Mouse (Mus musculus) kidney, adult 8-10 months (tissue): ENCODE measurements at regions not wholly inside any gene's neighbourhood (a gene's known extent, or its start where the extent isn't known, plus 50 kb on each side); places are given as distances from the start of the nearest gene placed in this dataset.

Experiments used
- DNase-seq, 2 experiments: peaks; one replicate each; pipeline ENCODE4 v3.0.0; 2022

DNA sequence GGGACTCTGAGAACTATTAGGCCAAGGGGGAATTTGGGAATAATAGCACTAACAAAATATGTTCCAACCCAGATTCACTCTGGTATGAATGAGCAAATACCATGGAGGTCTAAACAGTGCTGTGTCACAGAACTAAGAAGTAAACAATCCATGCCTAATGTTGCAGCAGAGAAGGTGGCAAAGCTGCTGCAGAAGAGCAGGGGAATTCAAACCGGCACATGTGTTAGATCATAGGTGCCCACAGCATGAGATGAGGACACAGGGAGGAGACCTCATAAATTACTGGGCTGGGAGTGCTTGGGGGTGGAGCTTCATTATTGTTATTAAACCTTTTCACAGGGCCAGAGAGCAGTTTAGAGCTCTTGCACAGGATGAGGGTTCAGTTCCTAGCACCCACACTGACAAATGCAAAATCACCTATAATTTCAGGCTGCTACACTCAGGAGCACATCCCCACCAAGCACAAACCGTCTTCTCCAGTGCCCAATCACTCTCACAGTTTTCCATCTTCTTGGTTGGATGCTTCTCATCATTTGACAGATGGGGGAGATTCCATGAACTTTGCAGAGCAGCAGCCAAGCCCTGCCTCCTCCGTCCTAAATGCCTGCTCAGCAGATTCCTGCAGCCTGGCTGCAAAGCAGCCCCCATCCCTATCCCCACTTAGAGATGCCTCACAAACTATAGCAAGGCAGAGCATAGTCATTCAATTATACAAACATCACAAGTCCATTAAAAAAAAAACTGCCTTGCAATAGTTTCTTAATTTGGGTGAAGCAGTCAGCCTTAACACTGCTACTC, 79.0 kb upstream of the Rarb start:
- no peak for DNase-seq

DNA sequence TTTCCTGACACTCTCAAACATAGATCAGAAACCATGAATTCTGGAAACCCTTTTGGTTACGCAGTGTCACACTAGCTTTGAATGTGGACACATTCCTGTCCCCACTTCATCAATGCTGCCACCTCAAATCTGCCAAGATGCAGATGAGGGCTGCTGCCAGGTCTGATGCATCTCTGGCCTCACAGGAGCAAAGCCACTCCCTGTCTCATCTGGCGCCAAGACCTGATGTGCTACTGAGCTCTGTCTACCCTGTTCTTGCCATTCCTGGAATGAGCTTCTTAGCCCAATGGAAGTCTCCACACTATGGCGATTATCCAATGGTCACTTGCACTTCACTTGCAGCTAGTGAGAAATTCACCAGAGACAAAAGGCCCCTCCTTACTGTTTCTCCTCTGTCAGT, 78.0 kb upstream of the Rarb start:
- no peak for DNase-seq

DNA sequence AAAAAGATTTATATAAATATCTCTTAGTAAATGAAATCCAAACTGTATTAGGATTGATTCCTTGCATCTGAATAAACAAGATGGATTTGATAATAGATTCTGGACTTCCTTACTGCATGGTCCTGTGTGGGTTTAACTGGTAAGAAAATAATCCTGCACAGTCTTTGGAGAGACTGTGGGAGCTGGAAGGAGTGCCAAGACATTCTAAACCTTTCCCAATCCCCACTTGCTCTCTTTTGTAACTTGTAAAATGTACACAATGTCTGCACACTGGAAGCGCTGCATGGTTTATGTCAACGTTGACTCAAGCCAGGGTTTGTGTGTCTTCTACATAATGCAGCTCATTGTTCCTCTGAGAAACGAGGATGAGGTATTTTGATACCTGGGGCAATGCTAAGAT, 62.3 kb upstream of the Rarb start:
- DNase-seq, result no peak

DNA sequence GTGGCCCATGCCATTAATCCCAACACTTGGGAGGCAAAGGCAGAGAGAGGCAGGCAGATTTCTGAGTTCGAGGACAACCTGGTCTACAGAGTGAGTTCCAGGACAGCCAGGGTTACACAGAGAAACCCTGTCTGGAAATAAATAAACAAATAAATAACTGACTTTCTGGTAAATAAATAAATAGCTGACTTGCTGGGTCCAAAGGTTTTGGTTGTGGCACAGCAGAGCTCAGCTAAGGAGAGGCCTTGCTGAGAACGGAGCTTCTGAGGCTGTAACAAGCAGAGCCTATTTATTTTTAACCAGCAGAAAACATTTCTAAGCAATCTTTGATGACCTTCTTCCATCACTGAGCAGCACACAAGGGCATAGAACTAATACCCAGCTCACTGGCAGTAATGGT, 50.3 kb upstream of the Rarb start:
- peak; percentile 30 to 34 for DNase-seq
